Mouse (Mus musculus): ENCODE data around the gene Tapbp.

DNA sequence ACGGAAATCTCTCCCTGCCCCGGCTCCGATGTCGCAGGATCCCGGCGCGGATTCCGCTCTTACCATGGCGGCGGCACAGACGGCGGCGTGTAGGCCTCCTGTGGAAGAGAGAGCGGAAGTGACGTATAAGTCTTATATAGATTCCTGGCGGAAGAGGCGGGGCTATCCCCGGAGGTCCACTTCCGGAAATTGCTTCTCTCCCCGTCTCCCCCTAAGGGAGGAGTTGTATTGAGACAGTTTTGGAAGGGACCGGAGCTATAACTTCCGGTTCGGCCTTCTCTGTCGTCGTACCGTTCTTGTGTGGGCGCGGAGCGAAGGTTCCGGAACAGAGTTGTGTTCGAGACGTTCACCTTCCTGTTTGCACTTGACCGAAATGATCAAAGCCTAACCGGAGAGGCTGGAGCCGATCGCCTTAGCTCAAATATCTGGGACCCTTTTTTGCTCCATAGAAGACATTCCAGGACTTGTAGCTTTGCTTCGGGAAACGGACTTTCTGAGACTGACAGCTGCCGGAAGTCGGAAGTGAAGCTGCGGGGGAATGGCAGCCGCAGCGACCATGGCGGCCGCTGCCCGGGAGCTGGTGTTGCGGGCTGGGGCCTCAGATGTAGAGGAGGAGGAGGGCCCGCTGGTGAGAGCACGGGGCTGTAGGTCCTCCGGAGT is 40.0 kb downstream of the Tapbp start, which contains the start of the genes Vps52 and Rps18:
- peak; percentile 94 for TF ChIP-seq POLR2A (IDR thresholded peaks at IDR 0.05; ENCODE audit: borderline replicate concordance, extremely low read depth, low read depth, low read length)
- TF ChIP-seq CTCF (IDR thresholded peaks at IDR 0.05; ENCODE audit: insufficient read depth, low read length): no peak
